Comparison of ENCODE assay signal across 8 mouse cellular contexts in the genomic region with DNA sequence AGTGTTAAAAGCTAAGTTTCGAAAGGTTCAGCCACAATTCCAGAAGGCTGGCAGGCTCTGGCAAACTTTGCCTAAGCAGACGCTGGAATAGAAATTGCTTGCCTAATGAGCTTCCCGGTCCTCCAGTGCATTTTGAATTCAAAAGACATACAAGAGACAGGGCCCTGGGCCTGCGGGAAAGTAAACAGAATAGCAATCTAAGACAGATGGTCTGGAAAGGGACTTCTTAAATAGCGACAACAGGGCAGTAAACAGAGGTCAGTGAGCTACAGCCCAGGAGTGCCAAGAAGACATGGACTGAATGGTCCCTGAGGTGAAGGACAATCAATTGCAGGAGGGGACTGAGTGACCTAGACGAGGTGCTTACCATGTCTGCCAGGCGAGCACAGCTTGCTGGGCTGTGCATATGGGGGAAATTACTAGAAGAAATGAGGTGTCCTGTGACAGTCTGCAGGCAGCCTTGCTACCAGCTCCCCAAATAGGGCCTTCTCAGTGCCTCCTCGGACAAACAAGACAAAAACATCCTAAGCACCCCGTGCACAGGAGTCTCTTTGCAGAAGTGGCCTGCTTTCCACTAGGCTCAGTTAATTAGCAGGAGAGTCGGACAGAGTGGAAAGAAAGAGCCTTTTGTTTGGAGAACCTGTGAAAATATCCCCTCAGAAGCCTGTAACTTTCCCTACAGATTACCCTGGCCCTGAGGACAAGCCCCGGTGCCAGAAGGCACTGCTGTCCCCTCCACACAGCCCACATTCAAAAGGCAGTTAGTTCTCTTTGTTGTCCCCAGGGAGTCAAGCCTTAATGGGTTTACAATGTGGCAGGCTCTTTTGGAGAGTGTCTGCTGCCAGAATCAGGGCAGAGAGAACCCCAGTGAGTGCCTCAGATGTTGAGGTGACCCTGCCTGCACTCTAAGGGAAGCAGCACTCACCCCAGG.
A peak's percentile ranks its signal among the peaks of the same experiment; 100 is the strongest.
DNase-seq lines count a peak whose midpoint lies in the region; ATAC-seq and TF ChIP-seq lines count a peak whose summit lies in the region.

No protein-coding gene starts in this region.

- peak; percentile 54; the same call in 1 of the 2 replicates for ATAC-seq in heart, embryonic 16.5 days (replicated peaks; ENCODE audit: extremely low read depth, insufficient read depth, low FRiP score)
- ATAC-seq in midbrain, embryonic 13.5 days = peak; percentile 75

- peak overlapping the region; percentile 52 for H3K9ac ChIP-seq in heart, embryonic 16.5 days (ENCODE audit: low read length)
- H3K9ac ChIP-seq in midbrain, embryonic 13.5 days (replicated peaks) = no peak overlapping the region

- TF ChIP-seq CTCF in embryonic fibroblast, embryonic 13.5 days (IDR thresholded peaks at IDR 0.05; ENCODE audit: borderline replicate concordance, insufficient read depth, low read length) = no peak
- TF ChIP-seq CTCF in thymus, adult 2 months (IDR thresholded peaks at IDR 0.05; ENCODE audit: borderline replicate concordance, control insufficient read depth, extremely low read depth, insufficient read depth, low read length, poor library complexity) = no peak

- peak overlapping the region; percentile 49 for H3K27ac ChIP-seq in embryonic fibroblast, embryonic 13.5 days (ENCODE audit: insufficient read depth, low read length)
- peak overlapping the region; percentile 71 for H3K27ac ChIP-seq in heart, embryonic 16.5 days (ENCODE audit: low read length)
- peak overlapping the region; percentile 68 for H3K27ac ChIP-seq in midbrain, embryonic 13.5 days
- no peak overlapping the region for H3K27ac ChIP-seq in thymus, adult 2 months (ENCODE audit: control insufficient read depth, insufficient read depth, low read length)

- H3K4me1 ChIP-seq in embryonic fibroblast, embryonic 13.5 days (ENCODE audit: control insufficient read depth, insufficient read depth, low read length) = peaks cover 19% of the 10 kb centered on the region
- H3K4me1 ChIP-seq in heart, embryonic 16.5 days (ENCODE audit: control insufficient read depth, insufficient read depth, low read length) = peaks cover 19% of the 10 kb centered on the region
- peaks cover 18% of the 10 kb centered on the region for H3K4me1 ChIP-seq in midbrain, embryonic 13.5 days (replicated peaks)
- no peaks in the 10 kb centered on the region; the same call in 1 of the 2 replicates for H3K4me1 ChIP-seq in thymus, adult 2 months (replicated peaks; ENCODE audit: control insufficient read depth, insufficient read depth, low read length)

- H3K4me3 ChIP-seq in embryonic fibroblast, embryonic 13.5 days (ENCODE audit: insufficient read depth, low read length) = no peak overlapping the region
- H3K4me3 ChIP-seq in heart, embryonic 16.5 days (ENCODE audit: low read length) = no peak overlapping the region
- no peak overlapping the region for H3K4me3 ChIP-seq in midbrain, embryonic 13.5 days (replicated peaks)
- H3K4me3 ChIP-seq in thymus, adult 2 months (ENCODE audit: control insufficient read depth, insufficient read depth, low read length) = no peak overlapping the region

- H3K27me3 ChIP-seq in heart, embryonic 16.5 days (ENCODE audit: control insufficient read depth, insufficient read depth, low read length) = no peaks in the 10 kb centered on the region
- H3K27me3 ChIP-seq in midbrain, embryonic 13.5 days = no peaks in the 10 kb centered on the region
- no peaks in the 10 kb centered on the region for H3K27me3 ChIP-seq in thymus, adult 2 months (ENCODE audit: control insufficient read depth, insufficient read depth, low read length)

- TF ChIP-seq POLR2A in embryonic fibroblast, embryonic 13.5 days (IDR thresholded peaks at IDR 0.05; ENCODE audit: low read depth, low read length) = no peak
- no peak for TF ChIP-seq POLR2A in thymus, adult 2 months (IDR thresholded peaks at IDR 0.05; ENCODE audit: control insufficient read depth, extremely low read depth, insufficient read depth, low read length, poor library complexity)

- H3K4me2 ChIP-seq in heart, embryonic 16.5 days (ENCODE audit: low read depth, low read length) = no peak overlapping the region
- H3K4me2 ChIP-seq in midbrain, embryonic 13.5 days (replicated peaks) = no peak overlapping the region

- 33% methylated on average over 11 of the region's 11 CpGs for WGBS in heart, embryonic 16.5 days
- WGBS in midbrain, embryonic 13.5 days = 19% methylated on average over 11 of the region's 11 CpGs
- 82% methylated on average over 11 of the region's 11 CpGs for WGBS in thymus, adult 2 months

- peak; percentile 22 for DNase-seq in ovary, postnatal 36 days (ENCODE audit: low spot score)
- no peak for DNase-seq in ovary, postnatal 14 days (ENCODE audit: low spot score)
- peak; percentile 44 for DNase-seq in layer of hippocampus, adult 9-11 months
- no peak for DNase-seq in urinary bladder, postnatal 25 days (ENCODE audit: low spot score)
- no peak for DNase-seq in thymus, adult 2 months

- no peaks in the 10 kb centered on the region for H3K36me3 ChIP-seq in heart, embryonic 16.5 days (ENCODE audit: control insufficient read depth, insufficient read depth)
- no peaks in the 10 kb centered on the region for H3K36me3 ChIP-seq in midbrain, embryonic 13.5 days
- no peaks in the 10 kb centered on the region for H3K36me3 ChIP-seq in thymus, adult 2 months (ENCODE audit: control insufficient read depth, insufficient read depth, low read length)

- no peaks in the 10 kb centered on the region for H3K9me3 ChIP-seq in heart, embryonic 16.5 days (replicated peaks; ENCODE audit: control insufficient read depth, low read length)
- no peaks in the 10 kb centered on the region for H3K9me3 ChIP-seq in midbrain, embryonic 13.5 days

Comparison
In these comparisons a context has a peak if more than half of its experiments do, and no peak if none do; other contexts are left out.
1. DNase-seq: peak in ovary, postnatal 36 days (single experiment) and layer of hippocampus, adult 9-11 months (single experiment); none in ovary, postnatal 14 days (single experiment), urinary bladder, postnatal 25 days (single experiment) and thymus, adult 2 months (single experiment).